Mouse (Mus musculus) cerebellum, adult 9-11 months (tissue): Measurements from ENCODE around the gene Pvr.

Experiments
- DNase-seq: peaks from one replicate; pipeline ENCODE4 v3.0.0; 2022

Pvr gene

GRCm38 (mm10) chr7:19920506-19921261 is at the start of gene Pvr:
Pvr (minus strand) TSS chr7:19921160.
- peak; percentile 65 for DNase-seq

- DNase-seq: no peak
Observed at GRCm38 (mm10) chr7:19970196-19970595, 49.2 kb upstream of the Pvr start.

GRCm38 (mm10) chr7:19969541-19970090 is 48.7 kb upstream of the Pvr start:
- DNase-seq: no peak

GRCm38 (mm10) chr7:19969106-19969505 is 48.1 kb upstream of the Pvr start:
- DNase-seq: no peak

- no peak for DNase-seq
Observed at GRCm38 (mm10) chr7:19964985-19965579, 44.1 kb upstream of the Pvr start, which contains the start of gene Ceacam20. Ceacam20 (plus strand) TSS chr7:19965412.

- DNase-seq: no peak
Observed at GRCm38 (mm10) chr7:19962423-19962822, 41.5 kb upstream of the Pvr start.

GRCm38 (mm10) chr7:19956341-19956781 is 35.4 kb upstream of the Pvr start:
- peak; percentile 54 for DNase-seq

- DNase-seq: no peak
Observed at GRCm38 (mm10) chr7:19955861-19956260, 34.9 kb upstream of the Pvr start.

- no peak for DNase-seq
Observed at GRCm38 (mm10) chr7:19953054-19953453, 32.1 kb upstream of the Pvr start.

- no peak for DNase-seq
Observed at GRCm38 (mm10) chr7:19952320-19952986, 31.5 kb upstream of the Pvr start.

GRCm38 (mm10) chr7:19950589-19950988 is 29.6 kb upstream of the Pvr start, which contains the start of gene Igsf23:
Igsf23 (minus strand) TSS chr7:19950756.
- no peak for DNase-seq

GRCm38 (mm10) chr7:19949996-19950395 is 29.0 kb upstream of the Pvr start:
- DNase-seq: no peak

- no peak for DNase-seq
Observed at GRCm38 (mm10) chr7:19948956-19949355, 28.0 kb upstream of the Pvr start.

GRCm38 (mm10) chr7:19945821-19946515 is 25.0 kb upstream of the Pvr start:
- DNase-seq: no peak

GRCm38 (mm10) chr7:19945201-19945600 is 24.2 kb upstream of the Pvr start:
- no peak for DNase-seq

- no peak for DNase-seq
Observed at GRCm38 (mm10) chr7:19944709-19945108, 23.7 kb upstream of the Pvr start.

GRCm38 (mm10) chr7:19940256-19940655 is 19.3 kb upstream of the Pvr start:
- no peak for DNase-seq

GRCm38 (mm10) chr7:19939555-19940235 is 18.7 kb upstream of the Pvr start:
- DNase-seq: no peak

GRCm38 (mm10) chr7:19937229-19937821 is 16.4 kb upstream of the Pvr start:
- DNase-seq: no peak

- DNase-seq: no peak
Observed at GRCm38 (mm10) chr7:19935961-19936360, 15.0 kb upstream of the Pvr start.

GRCm38 (mm10) chr7:19935171-19935751 is 14.3 kb upstream of the Pvr start:
- no peak for DNase-seq
